Mouse (Mus musculus) spleen, postnatal 36 days (tissue): ENCODE data around the gene Igsf11.

Experiments
- DNase-seq, 2 experiments: peaks; one replicate each; pipeline ENCODE4 v3.0.0; 2022; ENCODE audit warnings: low spot score in 2 of 2, mixed read lengths in 1 of 2

Gene Igsf11

GRCm38 (mm10) chr16:38892371-38892770, at the start of gene Igsf11:
Gene Igsf11, plus strand, starts transcription at chr16:38892671.
- no peak for DNase-seq

- no peak for DNase-seq
Measured at GRCm38 (mm10) chr16:38858120-38858749, 34.2 kb upstream of the Igsf11 start.

GRCm38 (mm10) chr16:38860548-38860947, 31.9 kb upstream of the Igsf11 start:
- no peak for DNase-seq

- no peak for DNase-seq
Measured at GRCm38 (mm10) chr16:38864358-38864757, 28.1 kb upstream of the Igsf11 start.

GRCm38 (mm10) chr16:38873231-38873630, 19.2 kb upstream of the Igsf11 start:
- no peak for DNase-seq

GRCm38 (mm10) chr16:38874481-38874880, 18.0 kb upstream of the Igsf11 start:
- no peak for DNase-seq

- DNase-seq: no peak
Measured at GRCm38 (mm10) chr16:38898816-38899425, 6.5 kb downstream of the Igsf11 start.

GRCm38 (mm10) chr16:38900024-38900423, 7.6 kb downstream of the Igsf11 start:
- no peak for DNase-seq

- DNase-seq: peak; percentile 64 to 67
Measured at GRCm38 (mm10) chr16:38902111-38902778, 9.8 kb downstream of the Igsf11 start.

- DNase-seq: no peak
Measured at GRCm38 (mm10) chr16:38903020-38903419, 10.5 kb downstream of the Igsf11 start.

GRCm38 (mm10) chr16:38904202-38904601, 11.7 kb downstream of the Igsf11 start:
- DNase-seq: no peak

- DNase-seq: no peak
Measured at GRCm38 (mm10) chr16:38905911-38906310, 13.4 kb downstream of the Igsf11 start.

- DNase-seq: no peak
Measured at GRCm38 (mm10) chr16:38908304-38908703, 15.8 kb downstream of the Igsf11 start.

- DNase-seq: no peak
Measured at GRCm38 (mm10) chr16:38909506-38909905, 17.0 kb downstream of the Igsf11 start.

GRCm38 (mm10) chr16:38910088-38910487, 17.6 kb downstream of the Igsf11 start:
- DNase-seq: no peak

- no peak for DNase-seq
Measured at GRCm38 (mm10) chr16:38915451-38915850, 23.0 kb downstream of the Igsf11 start.

GRCm38 (mm10) chr16:38916053-38916786, 23.7 kb downstream of the Igsf11 start:
- no peak for DNase-seq

- no peak for DNase-seq
Measured at GRCm38 (mm10) chr16:38916885-38917284, 24.4 kb downstream of the Igsf11 start.

GRCm38 (mm10) chr16:38918121-38918520, 25.6 kb downstream of the Igsf11 start:
- no peak for DNase-seq

GRCm38 (mm10) chr16:38920488-38920887, 28.0 kb downstream of the Igsf11 start:
- DNase-seq: no peak

- no peak for DNase-seq
Measured at GRCm38 (mm10) chr16:38924940-38925339, 32.5 kb downstream of the Igsf11 start.

GRCm38 (mm10) chr16:38928760-38929159, 36.3 kb downstream of the Igsf11 start:
- DNase-seq: no peak
